Mouse (Mus musculus): ENCODE measurements around the gene Inpp5b. TPM values are rescaled to one million over a fixed set of nuclear protein-coding genes. Genes with fewer than 3 reads are reported as not detected.

Inpp5b gene
- polyA plus RNA-seq (2015; fragmentation: Illumina TruSeq; extraction: RNeasy Lipid Tissue Mini Kit (QIAGEN cat#74804); ENCODE audit: low read depth, low replicate concordance), result 43.6 TPM

DNA sequence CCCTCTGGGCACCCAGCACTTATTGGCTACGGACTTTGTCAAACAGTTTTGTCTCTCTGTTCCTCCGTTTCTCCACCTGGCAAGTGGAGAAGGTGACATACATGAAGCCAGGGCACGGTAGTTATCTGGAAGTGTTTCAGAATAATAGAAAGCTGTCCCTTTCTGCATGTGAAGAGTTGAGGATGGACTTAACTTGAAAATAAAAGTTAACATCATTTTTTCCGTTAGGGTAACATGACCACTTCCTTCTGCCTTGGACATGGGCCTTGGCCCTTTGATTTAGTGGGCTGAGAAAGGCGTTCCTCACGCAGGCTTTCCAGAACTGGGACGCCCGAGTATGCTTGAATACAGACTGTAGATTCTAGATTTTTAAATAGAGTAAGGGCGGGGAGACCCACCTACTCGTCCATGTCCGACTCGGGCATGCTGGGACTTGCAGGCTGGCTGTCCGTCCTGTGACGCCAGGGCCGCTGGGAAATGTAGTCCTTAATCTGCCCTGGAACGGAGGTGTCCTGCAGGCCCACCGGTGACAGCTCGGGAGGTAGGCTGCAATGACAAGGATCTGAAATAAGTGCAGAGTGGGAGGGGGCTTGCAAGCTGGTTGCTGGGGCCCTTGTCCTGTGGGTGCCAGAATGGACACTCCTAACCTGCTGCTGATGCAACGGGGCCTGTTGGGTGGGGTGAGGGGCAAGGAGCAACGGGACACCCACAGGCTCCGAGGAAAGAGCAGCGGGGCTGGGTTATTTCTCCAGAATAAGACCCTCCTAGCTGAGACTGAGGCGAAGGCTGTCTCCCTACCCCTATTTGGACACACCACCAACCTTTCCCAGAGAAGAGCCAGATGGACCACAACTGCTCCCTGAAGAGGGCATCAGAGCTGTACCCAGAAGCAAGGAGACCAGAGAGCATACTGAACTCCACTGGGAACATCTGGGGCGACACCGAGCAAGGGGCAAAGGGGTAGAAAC, at the start of gene Inpp5b:
Inpp5b (plus strand) TSS at position 475 of the 968 bp plus-strand sequence.

DNA sequence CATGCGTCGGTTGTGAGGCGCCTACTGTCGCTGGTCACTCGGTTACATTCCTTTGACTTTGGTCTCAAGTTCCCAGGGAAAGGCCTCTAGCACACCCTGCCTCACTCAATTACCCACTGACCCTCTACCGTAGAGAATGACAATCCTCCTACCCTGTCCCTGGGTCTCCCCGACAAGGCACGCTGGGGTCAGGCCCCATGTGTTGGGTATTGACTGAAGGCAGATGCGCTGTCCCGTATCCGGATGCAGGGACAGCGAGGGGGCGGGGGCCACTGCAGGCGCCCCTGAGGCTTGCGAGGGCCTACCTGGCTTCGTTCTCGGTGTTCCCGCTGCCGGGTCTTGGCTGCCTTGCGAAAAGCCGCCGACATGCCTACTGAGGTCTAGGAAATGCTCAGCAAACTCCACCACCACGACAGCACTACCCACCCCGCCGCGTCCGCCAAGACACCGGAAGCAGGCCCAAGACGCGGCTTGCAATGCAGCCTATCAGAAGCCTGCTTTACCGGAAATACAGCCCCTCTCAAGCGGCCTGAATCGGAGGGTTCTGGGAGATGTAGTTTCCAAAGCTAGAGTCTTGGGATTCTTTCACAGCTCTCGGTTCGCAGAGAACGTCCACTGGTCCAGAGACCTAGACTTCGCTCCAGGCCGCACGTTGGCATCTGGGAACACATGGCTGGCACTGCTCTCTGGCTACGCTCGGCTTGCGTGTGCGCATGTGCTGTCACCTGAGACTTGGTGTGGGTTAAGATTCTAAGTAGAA, 48.3 kb upstream of the Inpp5b start, which contains the start of gene Utp11:
Utp11 (minus strand) TSS at position 466 of the 760 bp plus-strand sequence.

DNA sequence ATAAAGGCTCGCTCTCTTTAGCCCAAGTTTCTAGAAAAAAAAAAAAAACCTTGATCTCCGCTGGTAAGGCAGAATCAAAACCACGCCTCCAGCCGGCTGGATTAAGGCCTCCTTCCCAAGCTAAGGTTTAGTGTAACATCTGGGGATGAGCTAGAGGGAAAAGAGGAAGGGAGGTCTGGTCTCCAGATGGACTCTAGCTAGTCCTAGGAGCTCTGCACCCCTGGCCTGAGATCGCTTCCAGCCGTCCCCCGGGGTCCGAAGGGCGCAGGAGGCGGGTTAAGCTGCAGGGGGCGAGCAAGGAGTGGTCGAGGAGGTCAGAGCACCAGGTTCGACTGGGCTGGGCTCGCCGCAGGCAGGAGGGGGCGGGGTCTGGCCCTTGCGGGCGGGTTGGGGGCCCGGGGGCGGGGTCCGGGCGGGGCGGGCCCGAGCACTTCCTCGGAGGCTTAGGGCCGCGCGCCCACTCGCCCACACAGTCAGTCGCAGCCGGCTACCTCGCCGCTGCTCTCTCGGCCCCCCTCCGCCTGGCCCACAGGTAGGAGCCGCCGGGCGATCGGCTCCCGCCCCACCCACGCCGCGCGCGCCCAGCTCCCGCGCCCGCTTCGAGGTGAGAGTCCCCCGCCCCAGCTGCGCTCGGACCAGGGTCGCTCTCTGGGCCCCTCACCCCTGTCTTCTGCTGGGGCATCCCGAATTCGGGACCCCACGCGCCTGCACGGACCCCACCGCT, 41.2 kb upstream of the Inpp5b start, which contains the start of gene Fhl3:
Fhl3 (plus strand) TSS at position 454 of the 724 bp plus-strand sequence.

DNA sequence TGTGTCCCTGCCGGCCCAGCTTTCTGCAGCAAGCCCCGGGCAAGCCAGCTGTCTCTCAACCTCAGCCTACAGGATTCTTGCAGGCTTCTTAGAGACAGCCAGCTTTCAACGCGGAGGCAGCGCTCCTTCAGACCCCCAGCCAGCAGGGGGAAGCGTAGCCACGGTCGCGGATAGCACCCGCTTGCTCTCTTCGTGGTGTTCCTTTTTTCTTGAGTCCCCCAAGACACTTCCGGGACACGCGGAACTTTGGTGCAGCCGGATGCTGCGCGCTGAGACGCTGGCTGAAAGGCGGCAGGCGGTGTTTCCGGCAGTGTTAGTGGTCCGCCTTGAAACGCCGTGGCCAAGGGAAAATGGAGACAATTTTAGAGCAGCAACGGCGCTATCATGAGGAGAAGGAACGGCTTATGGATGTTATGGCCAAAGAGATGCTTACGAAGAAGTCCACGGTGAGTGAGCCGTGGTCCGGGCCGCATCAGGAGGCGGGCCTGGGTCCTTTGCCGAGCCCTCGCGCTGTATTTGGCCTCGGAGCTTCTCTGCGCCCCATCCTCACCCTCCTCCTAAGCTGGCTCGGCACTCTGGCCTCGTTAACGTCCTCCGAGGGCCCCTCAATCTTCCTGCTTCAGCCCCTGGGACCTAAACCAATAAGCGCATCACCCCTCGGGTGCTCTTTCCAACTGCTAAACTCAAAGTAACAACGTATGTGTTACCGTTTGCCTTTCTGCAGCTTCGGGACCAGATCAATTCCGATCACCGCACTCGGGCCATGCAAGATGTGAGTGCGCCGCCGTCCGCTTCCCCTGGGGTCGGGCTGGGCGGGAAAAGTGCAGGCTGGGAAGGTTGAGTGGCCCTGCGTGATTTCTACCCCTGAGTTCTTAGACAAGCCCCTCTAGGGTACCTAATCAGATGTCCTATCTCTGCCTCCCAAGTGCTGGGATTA, 26.8 kb upstream of the Inpp5b start, which contains the start of gene Sf3a3:
Sf3a3 (plus strand) TSS at position 232 of the 937 bp plus-strand sequence.

DNA sequence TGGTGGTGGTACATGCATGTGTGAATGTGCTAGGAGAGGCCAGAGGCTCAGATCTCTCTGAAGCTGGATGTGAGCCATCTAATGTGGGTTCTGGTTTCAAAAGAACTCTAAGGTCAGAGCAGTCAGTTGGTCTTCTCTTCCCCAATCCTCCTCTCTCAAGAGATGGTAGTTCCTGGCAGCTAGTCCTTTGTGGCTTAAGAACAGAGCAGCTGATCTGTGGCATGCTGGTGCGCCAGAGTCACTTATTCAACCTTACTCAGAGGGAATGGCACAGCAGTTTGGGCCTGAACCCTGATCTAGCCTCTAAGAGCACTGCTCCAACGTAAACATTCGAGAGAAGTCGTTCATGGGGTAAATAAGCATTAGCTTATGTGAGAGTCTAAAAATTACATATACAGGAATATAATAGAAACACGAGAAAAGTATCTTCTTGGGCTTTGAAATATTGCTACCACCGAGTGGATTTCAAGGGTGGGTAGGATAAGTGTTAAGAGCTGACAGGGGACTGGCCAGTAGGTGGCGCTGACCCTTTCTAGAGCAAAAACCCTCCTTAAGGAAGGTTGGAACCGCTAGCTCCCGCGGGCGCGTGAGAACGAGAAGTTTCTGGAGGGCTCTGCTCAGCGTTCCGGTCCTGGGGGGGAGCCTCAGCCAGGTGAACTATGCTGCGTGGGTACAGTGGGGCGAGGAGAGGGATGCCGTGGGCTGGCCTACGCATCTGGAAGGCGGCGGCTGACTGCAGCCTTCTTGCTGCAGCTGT, 60.1 kb downstream of the Inpp5b start, which contains the start of gene Mtf1:
Mtf1 (plus strand) TSS at position 553 of the 757 bp plus-strand sequence.

DNA sequence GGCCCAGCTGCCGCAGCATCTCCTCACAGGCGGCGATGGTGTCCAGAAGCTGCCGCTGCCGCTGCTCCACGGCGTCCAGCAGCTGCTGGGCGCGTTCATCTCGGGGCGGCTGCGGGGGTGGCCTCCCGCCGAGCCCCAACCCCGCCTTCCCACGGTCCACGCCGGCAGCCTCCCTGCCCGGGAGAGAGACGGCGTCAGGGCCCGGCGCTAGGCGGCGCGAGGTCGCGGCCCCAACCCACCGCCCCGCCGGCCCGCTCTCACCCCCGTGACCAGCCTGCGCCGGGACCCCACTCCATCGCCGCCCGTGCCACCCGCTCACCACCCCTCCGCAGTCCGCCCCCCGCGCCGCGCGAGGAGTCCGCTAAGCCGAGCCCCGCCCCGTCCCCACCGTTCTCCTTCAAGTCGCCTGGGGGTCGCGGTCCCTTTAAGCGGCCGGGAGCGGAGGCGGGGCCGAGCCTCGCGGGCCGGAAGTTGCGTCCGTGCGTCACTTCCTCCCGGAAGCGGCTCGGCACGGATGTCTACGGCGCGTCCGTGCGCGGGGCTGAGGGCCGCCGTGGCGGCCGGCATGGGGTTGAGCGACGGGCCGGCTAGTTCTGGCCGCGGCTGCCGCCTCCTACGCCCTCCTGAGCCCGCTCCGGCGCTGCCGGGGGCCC, 108.7 kb downstream of the Inpp5b start, which contains the start of gene Yrdc:
Yrdc (plus strand) TSS at position 419 of the 653 bp plus-strand sequence.

Other genes with a start within 250 kb of the Inpp5b start
- gene 3100002H09Rik, start 131.0 kb upstream of the Inpp5b start, polyA plus RNA-seq (2015; fragmentation: Illumina TruSeq; extraction: RNeasy Lipid Tissue Mini Kit (QIAGEN cat#74804); ENCODE audit: low read depth, low replicate concordance), result not detected
- 11.6 TPM for gene Pou3f1, start 85.0 kb upstream of the Inpp5b start, polyA plus RNA-seq (2015; fragmentation: Illumina TruSeq; extraction: RNeasy Lipid Tissue Mini Kit (QIAGEN cat#74804); ENCODE audit: low read depth, low replicate concordance)
- gene Utp11, start 48.2 kb upstream of the Inpp5b start, polyA plus RNA-seq (2015; fragmentation: Illumina TruSeq; extraction: RNeasy Lipid Tissue Mini Kit (QIAGEN cat#74804); ENCODE audit: low read depth, low replicate concordance), result 26.1 TPM
- 0.82 TPM for gene Fhl3, start 41.1 kb upstream of the Inpp5b start, polyA plus RNA-seq (2015; fragmentation: Illumina TruSeq; extraction: RNeasy Lipid Tissue Mini Kit (QIAGEN cat#74804); ENCODE audit: low read depth, low replicate concordance)
- 42.1 TPM for gene Sf3a3, start 27.1 kb upstream of the Inpp5b start, polyA plus RNA-seq (2015; fragmentation: Illumina TruSeq; extraction: RNeasy Lipid Tissue Mini Kit (QIAGEN cat#74804); ENCODE audit: low read depth, low replicate concordance)
- gene Mtf1, start 60.3 kb downstream of the Inpp5b start, polyA plus RNA-seq (2015; fragmentation: Illumina TruSeq; extraction: RNeasy Lipid Tissue Mini Kit (QIAGEN cat#74804); ENCODE audit: low read depth, low replicate concordance), result 18.5 TPM
- 49.4 TPM for gene Yrdc, start 108.8 kb downstream of the Inpp5b start, polyA plus RNA-seq (2015; fragmentation: Illumina TruSeq; extraction: RNeasy Lipid Tissue Mini Kit (QIAGEN cat#74804); ENCODE audit: low read depth, low replicate concordance)
- gene 1110065P20Rik, start 109.3 kb downstream of the Inpp5b start, polyA plus RNA-seq (2015; fragmentation: Illumina TruSeq; extraction: RNeasy Lipid Tissue Mini Kit (QIAGEN cat#74804); ENCODE audit: low read depth, low replicate concordance), result 95.2 TPM
- gene Maneal, start 120.3 kb downstream of the Inpp5b start, polyA plus RNA-seq (2015; fragmentation: Illumina TruSeq; extraction: RNeasy Lipid Tissue Mini Kit (QIAGEN cat#74804); ENCODE audit: low read depth, low replicate concordance), result 45.2 TPM
- gene Epha10, start 139.0 kb downstream of the Inpp5b start, polyA plus RNA-seq (2015; fragmentation: Illumina TruSeq; extraction: RNeasy Lipid Tissue Mini Kit (QIAGEN cat#74804); ENCODE audit: low read depth, low replicate concordance), result 28.4 TPM
- gene 9930104L06Rik, start 195.2 kb downstream of the Inpp5b start, polyA plus RNA-seq (2015; fragmentation: Illumina TruSeq; extraction: RNeasy Lipid Tissue Mini Kit (QIAGEN cat#74804); ENCODE audit: low read depth, low replicate concordance), result 15.7 TPM
- gene Cdca8, start 197.5 kb downstream of the Inpp5b start, polyA plus RNA-seq (2015; fragmentation: Illumina TruSeq; extraction: RNeasy Lipid Tissue Mini Kit (QIAGEN cat#74804); ENCODE audit: low read depth, low replicate concordance), result 2.3 TPM
- 15.6 TPM for gene Rspo1, start 244.6 kb downstream of the Inpp5b start, polyA plus RNA-seq (2015; fragmentation: Illumina TruSeq; extraction: RNeasy Lipid Tissue Mini Kit (QIAGEN cat#74804); ENCODE audit: low read depth, low replicate concordance)

Measured in brain, adult 10 weeks (tissue).